32 mouse cellular contexts compared by ENCODE assay signal in genomic region chr13:40315158-40315792, GRCm38 (mm10). TPM values are rescaled to one million over a fixed set of nuclear protein-coding genes. Genes with fewer than 3 reads are reported as not detected.
A peak's percentile ranks its signal among the peaks of the same experiment; 100 is the strongest.
DNase-seq lines count a peak whose midpoint lies in the region; ATAC-seq and TF ChIP-seq lines count a peak whose summit lies in the region.
"Had no signal": no experiment of that assay in that cellular context is flagged by ENCODE, and none has a peak within 500 bp of the region (broad histone marks: within the 10 kb centered on the region; RNA-seq: fewer than 3 reads in every experiment).

No protein-coding gene starts in this region.

- H3K36me3 ChIP-seq in embryonic facial prominence, embryonic 14.5 days (ENCODE audit: control insufficient read depth, insufficient read depth, low read length): no peaks in the 10 kb centered on the region
- no peaks in the 10 kb centered on the region for H3K36me3 ChIP-seq in embryonic facial prominence, embryonic 10.5 days (replicated peaks)
- no peaks in the 10 kb centered on the region for H3K36me3 ChIP-seq in kidney, adult 2 months (ENCODE audit: control insufficient read depth, insufficient read depth, low read length)
- H3K36me3 ChIP-seq: embryonic facial prominence, embryonic 12.5 days; forebrain, embryonic 10.5 days; heart, embryonic 13.5 days had no signal

- no peak for TF ChIP-seq CTCF in kidney, adult 2 months (conservative IDR thresholded peaks at IDR 0.05; ENCODE audit: insufficient read depth, insufficient read length, low read depth, low read length)

- no peaks in the 10 kb centered on the region for H3K9me3 ChIP-seq in embryonic facial prominence, embryonic 14.5 days (ENCODE audit: control insufficient read depth, low read length)
- H3K9me3 ChIP-seq in embryonic facial prominence, embryonic 10.5 days: no peaks in the 10 kb centered on the region
- H3K9me3 ChIP-seq: embryonic facial prominence, embryonic 12.5 days; forebrain, embryonic 10.5 days; forebrain, embryonic 13.5 days; heart, embryonic 13.5 days had no signal

- H3K27me3 ChIP-seq in embryonic facial prominence, embryonic 14.5 days (replicated peaks; ENCODE audit: control insufficient read depth, insufficient read depth, low read length): no peaks in the 10 kb centered on the region
- H3K27me3 ChIP-seq in embryonic facial prominence, embryonic 10.5 days (replicated peaks; ENCODE audit: low read depth, poor library complexity, severe bottlenecking): no peaks in the 10 kb centered on the region
- H3K27me3 ChIP-seq in kidney, adult 2 months (replicated peaks; ENCODE audit: control insufficient read depth, insufficient read depth, low read length): no peaks in the 10 kb centered on the region
- H3K27me3 ChIP-seq: embryonic facial prominence, embryonic 12.5 days; forebrain, embryonic 13.5 days; heart, embryonic 13.5 days had no signal

- TF ChIP-seq POLR2A in kidney, adult 2 months (IDR thresholded peaks at IDR 0.05; ENCODE audit: low read depth, low read length): no peak

- no peaks in the 10 kb centered on the region; the same call in 1 of the 2 replicates for H3K4me1 ChIP-seq in embryonic facial prominence, embryonic 14.5 days (ENCODE audit: control insufficient read depth, insufficient read depth, low read length)
- H3K4me1 ChIP-seq in embryonic facial prominence, embryonic 10.5 days: peaks cover 9% of the 10 kb centered on the region
- H3K4me1 ChIP-seq in kidney, adult 2 months (ENCODE audit: control insufficient read depth, insufficient read depth, low read length): no peaks in the 10 kb centered on the region
- H3K4me1 ChIP-seq: embryonic facial prominence, embryonic 12.5 days; forebrain, embryonic 10.5 days; forebrain, embryonic 13.5 days; heart, embryonic 13.5 days had no signal

- no peak overlapping the region for H3K4me3 ChIP-seq in embryonic facial prominence, embryonic 14.5 days (ENCODE audit: low read depth, low read length)
- no peak overlapping the region for H3K4me3 ChIP-seq in embryonic facial prominence, embryonic 10.5 days
- H3K4me3 ChIP-seq in kidney, adult 2 months (ENCODE audit: insufficient read depth, low read depth, low read length): no peak overlapping the region
- H3K4me3 ChIP-seq: embryonic facial prominence, embryonic 12.5 days; erythroblast, embryonic 14.5 days; forebrain, embryonic 10.5 days; forebrain, embryonic 13.5 days; heart, embryonic 13.5 days had no signal

- no peak for ATAC-seq in embryonic facial prominence, embryonic 14.5 days (ENCODE audit: low read depth)
- ATAC-seq: activated CD4-positive, CD25-positive, alpha-beta regulatory T cell, adult 4 months; CD4-positive, CD25-positive, alpha-beta regulatory T cell, adult 4 months; forebrain, embryonic 13.5 days; forebrain, embryonic 16.5 days; hindbrain, postnatal 0 days; inflammation-experienced regulatory T-cells, adult 6 months; intestine, embryonic 16.5 days had no signal

- peak overlapping the region; percentile 39; the same call in 1 of the 2 replicates for H3K27ac ChIP-seq in embryonic facial prominence, embryonic 14.5 days (replicated peaks; ENCODE audit: low read depth, low read length)
- no peak overlapping the region for H3K27ac ChIP-seq in embryonic facial prominence, embryonic 10.5 days (replicated peaks)
- H3K27ac ChIP-seq in kidney, adult 2 months (ENCODE audit: insufficient read depth, low read depth, low read length): no peak overlapping the region
- H3K27ac ChIP-seq: embryonic facial prominence, embryonic 12.5 days; forebrain, embryonic 10.5 days; forebrain, embryonic 13.5 days; heart, embryonic 13.5 days; hindbrain, embryonic 14.5 days; hindbrain, postnatal 0 days had no signal

- no peak for DNase-seq in embryonic facial prominence, embryonic 14.5 days (ENCODE audit: low spot score)
- DNase-seq in embryonic facial prominence, embryonic 10.5 days (ENCODE audit: low spot score): no peak
- DNase-seq in urinary bladder, adult 18-20 months (ENCODE audit: low spot score in 2 of 2): peak; percentile 14 to 22
- no peak for DNase-seq in urinary bladder, postnatal 10 days (ENCODE audit: low spot score)
- peak; percentile 7 for DNase-seq in Muller cell, postnatal 12 days (ENCODE audit: inconsistent ontology term)
- peak; percentile 91 for DNase-seq in fat pad, adult 2 months (ENCODE audit: extremely low read depth, low read depth, low spot score)
- DNase-seq in kidney, adult 2 months: no peak
- DNase-seq: adrenal gland, postnatal 14 days; cerebellum, adult 11 months; cerebellum, adult 2 months; cerebellum, adult 9-11 months; cerebellum, postnatal 36 days; gastrocnemius, postnatal 10 days; gastrocnemius, postnatal 36 days; heart, adult 18-20 months; heart, postnatal 14 days; heart, postnatal 4 days had no signal

- H3K9ac ChIP-seq in embryonic facial prominence, embryonic 14.5 days (ENCODE audit: low read depth, low read length): no peak overlapping the region
- H3K9ac ChIP-seq: embryonic facial prominence, embryonic 12.5 days; forebrain, embryonic 13.5 days; heart, embryonic 13.5 days; hindbrain, embryonic 14.5 days had no signal

- 56% methylated on average over 4 of the region's 4 CpGs for WGBS in embryonic facial prominence, embryonic 14.5 days
- 69% methylated on average over 4 of the region's 4 CpGs for WGBS in embryonic facial prominence, embryonic 10.5 days
- 78% methylated on average over 4 of the region's 4 CpGs for WGBS in kidney, adult 2 months

- H3K4me2 ChIP-seq in embryonic facial prominence, embryonic 14.5 days (ENCODE audit: low read depth, low read length): no peak overlapping the region
- H3K4me2 ChIP-seq: embryonic facial prominence, embryonic 12.5 days; forebrain, embryonic 13.5 days; heart, embryonic 13.5 days; hindbrain, embryonic 14.5 days had no signal

RNA-seq across cellular contexts. Expression of gene Ofcc1, which starts 46.0 kb away (rescaled TPM):
- not detected in 2 replicates for polyA plus RNA-seq in embryonic facial prominence, embryonic 14.5 days (2014; fragmentation: Nextera tagmentation; extraction: Ambion mirVana)
- polyA plus RNA-seq in embryonic facial prominence, embryonic 10.5 days (2016; fragmentation: Nextera tagmentation; extraction: Ambion mirVana): not detected in 2 replicates
- 0.03 TPM in 1 of 2 replicates, not detected in the other for polyA plus RNA-seq in kidney, adult 2 months (2012; rRNA removed)
- polyA plus RNA-seq: activated CD4-positive, CD25-positive, alpha-beta regulatory T cell, adult 4 months; C2C12; CD4-positive, CD25-positive, alpha-beta regulatory T cell, adult 4 months; cerebellum, adult 2 months; embryonic facial prominence, embryonic 12.5 days; erythroblast, embryonic 14.5 days; forebrain, embryonic 10.5 days; forebrain, embryonic 13.5 days; heart, embryonic 13.5 days; heart, embryonic 16.5 days; hindbrain, embryonic 11.5 days; hindbrain, embryonic 14.5 days; inflammation-experienced regulatory T-cells, adult 6 months; intestine, embryonic 16.5 days had no signal

Comparison
In these comparisons a context has a peak if more than half of its experiments do, and no peak if none do; other contexts are left out.
1. DNase-seq: peak in urinary bladder, adult 18-20 months (2 of 2), Muller cell, postnatal 12 days (single experiment) and fat pad, adult 2 months (single experiment); none in embryonic facial prominence, embryonic 14.5 days (single experiment), embryonic facial prominence, embryonic 10.5 days (single experiment), urinary bladder, postnatal 10 days (single experiment) and kidney, adult 2 months (single experiment).